Mouse (Mus musculus): ENCODE results near the gene Cdc42ep1. TPM values are rescaled to one million over a fixed set of nuclear protein-coding genes. Genes with fewer than 3 reads are reported as not detected.
A peak's percentile ranks its signal among the peaks of the same experiment; 100 is the strongest.
"Not testable (repeated sequence)": the region's sequence is repeated elsewhere in the genome, so short reads cannot be mapped to it uniquely, and the experiment has no call there.

Gene Cdc42ep1
- polyA plus RNA-seq, 1 experiment from 2014 or later, result 109 TPM

GRCm38 (mm10) chr15:78843581-78844469 is 1.4 kb downstream of the Cdc42ep1 start:
- ATAC-seq (ENCODE audit: borderline replicate concordance, extremely low read depth, low FRiP score, low TSS enrichment), result no peak
- H3K4me1 ChIP-seq, result peaks cover 87% of the 10 kb centered on the region
- peaks cover 21% of the 10 kb centered on the region for H3K36me3 ChIP-seq
- WGBS, result 18% methylated on average over 21 of the region's 21 CpGs
- H3K9me3 ChIP-seq, result no peaks in the 10 kb centered on the region
- peak overlapping the region; percentile 66 for H3K4me3 ChIP-seq
- H3K27ac ChIP-seq, result peak overlapping the region; percentile 98
- peak overlapping the region; percentile 96 for H3K9ac ChIP-seq
- no peaks in the 10 kb centered on the region for H3K27me3 ChIP-seq
- H3K4me2 ChIP-seq, result peak overlapping the region; percentile 75

GRCm38 (mm10) chr15:78844791-78845190 is 2.4 kb downstream of the Cdc42ep1 start:
- ATAC-seq (ENCODE audit: borderline replicate concordance, extremely low read depth, low FRiP score, low TSS enrichment), result no peak

GRCm38 (mm10) chr15:78845321-78845720 is 2.9 kb downstream of the Cdc42ep1 start:
- 27% methylated on average over 11 of the region's 11 CpGs for WGBS
- peaks cover 87% of the 10 kb centered on the region for H3K4me1 ChIP-seq
- H3K36me3 ChIP-seq, result peaks cover 36% of the 10 kb centered on the region
- H3K4me2 ChIP-seq, result peak overlapping the region; percentile 75
- H3K27ac ChIP-seq, result peak overlapping the region; percentile 98
- H3K27me3 ChIP-seq, result no peaks in the 10 kb centered on the region
- H3K9me3 ChIP-seq, result no peaks in the 10 kb centered on the region
- no peak for ATAC-seq (ENCODE audit: borderline replicate concordance, extremely low read depth, low FRiP score, low TSS enrichment)
- peak overlapping the region; percentile 66 for H3K4me3 ChIP-seq
- H3K9ac ChIP-seq, result peak overlapping the region; percentile 38

More at GRCm38 (mm10) chr15:78844791-78845190, 2.4 kb downstream of the Cdc42ep1 start:
- Histone ChIP-seq H3K4me2 (peak overlapping the region; percentile 75), H3K27ac (peak overlapping the region; percentile 98), H3K4me3 (peak overlapping the region; percentile 66), H3K27me3 (no peaks in the 10 kb centered on the region), H3K4me1 (peaks cover 87% of the 10 kb centered on the region), H3K36me3 (peaks cover 30% of the 10 kb centered on the region), H3K9me3 (no peaks in the 10 kb centered on the region), H3K9ac (peak overlapping the region; percentile 96)
- 9% methylated on average over 9 of the region's 9 CpGs for WGBS

GRCm38 (mm10) chr15:78845867-78846266 is 3.4 kb downstream of the Cdc42ep1 start:
- Histone ChIP-seq H3K9ac (peak overlapping the region; percentile 38), H3K4me2 (peak overlapping the region; percentile 75), H3K4me1 (peaks cover 87% of the 10 kb centered on the region), H3K36me3 (peaks cover 36% of the 10 kb centered on the region), H3K4me3 (peak overlapping the region; percentile 66), H3K9me3 (no peaks in the 10 kb centered on the region), H3K27ac (peak overlapping the region; percentile 98), H3K27me3 (no peaks in the 10 kb centered on the region)
- ATAC-seq (ENCODE audit: borderline replicate concordance, extremely low read depth, low FRiP score, low TSS enrichment), result no peak
- 47% methylated on average over 8 of the region's 8 CpGs for WGBS

- peaks cover 87% of the 10 kb centered on the region for H3K4me1 ChIP-seq
- WGBS, result 55% methylated on average over 8 of the region's 8 CpGs
- no peak for ATAC-seq (ENCODE audit: borderline replicate concordance, extremely low read depth, low FRiP score, low TSS enrichment)
These were observed 3.9 kb downstream of the Cdc42ep1 start for GRCm38 (mm10) chr15:78846352-78846751.

GRCm38 (mm10) chr15:78846805-78847204 is 4.4 kb downstream of the Cdc42ep1 start:
- not testable (repeated sequence) for H3K4me3 ChIP-seq; H3K27me3 ChIP-seq; H3K9ac ChIP-seq; H3K9me3 ChIP-seq; ATAC-seq (ENCODE audit: borderline replicate concordance, extremely low read depth, low FRiP score, low TSS enrichment)
- Histone ChIP-seq H3K4me1 (peaks cover 86% of the 10 kb centered on the region), H3K27ac (peak overlapping the region; percentile 98; the same call in 1 of the 2 replicates), H3K4me2 (peak overlapping the region; percentile 75; the same call in 1 of the 2 replicates), H3K36me3 (peaks cover 36% of the 10 kb centered on the region)
- 57% methylated on average over 7 of the region's 7 CpGs for WGBS

More at GRCm38 (mm10) chr15:78846352-78846751, 3.9 kb downstream of the Cdc42ep1 start:
- Histone ChIP-seq H3K9me3 (no peaks in the 10 kb centered on the region), H3K4me3 (peak overlapping the region; percentile 66; the same call in 1 of the 2 replicates), H3K36me3 (peaks cover 36% of the 10 kb centered on the region), H3K27ac (peak overlapping the region; percentile 98), H3K27me3 (no peaks in the 10 kb centered on the region), H3K4me2 (peak overlapping the region; percentile 75), H3K9ac (peak overlapping the region; percentile 38; the same call in 1 of the 2 replicates)

- peaks cover 84% of the 10 kb centered on the region for H3K4me1 ChIP-seq
- 20% methylated on average over 5 of the region's 5 CpGs for WGBS
- H3K27me3 ChIP-seq, result no peaks in the 10 kb centered on the region
- H3K36me3 ChIP-seq, result peaks cover 36% of the 10 kb centered on the region
- ATAC-seq (ENCODE audit: borderline replicate concordance, extremely low read depth, low FRiP score, low TSS enrichment), result no peak
- H3K27ac ChIP-seq, result peak overlapping the region; percentile 61
- no peaks in the 10 kb centered on the region for H3K9me3 ChIP-seq
- no peak overlapping the region for H3K9ac ChIP-seq
- no peak overlapping the region for H3K4me2 ChIP-seq
- no peak overlapping the region for H3K4me3 ChIP-seq
These were observed 6.0 kb downstream of the Cdc42ep1 start for GRCm38 (mm10) chr15:78848467-78848866.

GRCm38 (mm10) chr15:78849485-78849884 is 7.1 kb downstream of the Cdc42ep1 start:
- H3K27ac ChIP-seq, result peak overlapping the region; percentile 83

GRCm38 (mm10) chr15:78850059-78850824 is 7.8 kb downstream of the Cdc42ep1 start:
- no peaks in the 10 kb centered on the region for H3K9me3 ChIP-seq
- H3K9ac ChIP-seq, result no peak overlapping the region
- H3K4me2 ChIP-seq, result no peak overlapping the region
- H3K27me3 ChIP-seq, result no peaks in the 10 kb centered on the region
- 40% methylated on average over 15 of the region's 15 CpGs for WGBS
- peak; percentile 40 for ATAC-seq (ENCODE audit: borderline replicate concordance, extremely low read depth, low FRiP score, low TSS enrichment)
- H3K36me3 ChIP-seq, result peaks cover 36% of the 10 kb centered on the region
- peak overlapping the region; percentile 83 for H3K27ac ChIP-seq
- H3K4me3 ChIP-seq, result no peak overlapping the region
- peaks cover 67% of the 10 kb centered on the region for H3K4me1 ChIP-seq

More at GRCm38 (mm10) chr15:78849485-78849884, 7.1 kb downstream of the Cdc42ep1 start:
- H3K9ac ChIP-seq, result 0 out of 2 replicates have a peak overlapping the region, but pooled peaks have one; percentile 5
- H3K4me3 ChIP-seq, result no peak overlapping the region
- no peak overlapping the region for H3K4me2 ChIP-seq
- 77% methylated on average over 12 of the region's 12 CpGs for WGBS
- peaks cover 74% of the 10 kb centered on the region for H3K4me1 ChIP-seq
- peaks cover 36% of the 10 kb centered on the region for H3K36me3 ChIP-seq
- no peaks in the 10 kb centered on the region for H3K27me3 ChIP-seq
- no peak for ATAC-seq (ENCODE audit: borderline replicate concordance, extremely low read depth, low FRiP score, low TSS enrichment)
- no peaks in the 10 kb centered on the region for H3K9me3 ChIP-seq

GRCm38 (mm10) chr15:78850944-78851343 is 8.5 kb downstream of the Cdc42ep1 start:
- no peak overlapping the region for H3K4me3 ChIP-seq
- peaks cover 35% of the 10 kb centered on the region for H3K36me3 ChIP-seq
- peaks cover 60% of the 10 kb centered on the region for H3K4me1 ChIP-seq
- H3K4me2 ChIP-seq, result no peak overlapping the region
- no peaks in the 10 kb centered on the region for H3K9me3 ChIP-seq
- WGBS, result 40% methylated on average over 6 of the region's 6 CpGs
- H3K9ac ChIP-seq, result no peak overlapping the region
- peak overlapping the region; percentile 83 for H3K27ac ChIP-seq
- ATAC-seq (ENCODE audit: borderline replicate concordance, extremely low read depth, low FRiP score, low TSS enrichment), result no peak
- no peaks in the 10 kb centered on the region for H3K27me3 ChIP-seq

- Histone ChIP-seq H3K9ac (no peak overlapping the region), H3K36me3 (peaks cover 29% of the 10 kb centered on the region), H3K4me1 (peaks cover 53% of the 10 kb centered on the region), H3K27ac (peak overlapping the region; percentile 83), H3K4me3 (no peak overlapping the region), H3K27me3 (no peaks in the 10 kb centered on the region), H3K9me3 (no peaks in the 10 kb centered on the region), H3K4me2 (no peak overlapping the region; the same call in 1 of the 2 replicates)
- ATAC-seq (ENCODE audit: borderline replicate concordance, extremely low read depth, low FRiP score, low TSS enrichment), result peak; percentile 65
- WGBS, result 8% methylated on average over 13 of the region's 13 CpGs
These were observed 9.2 kb downstream of the Cdc42ep1 start for GRCm38 (mm10) chr15:78851505-78852153.

All from lung, embryonic 15.5 days (tissue).